Mouse (Mus musculus) liver, adult (tissue): ENCODE measurements around the gene Arhgef28.

Source experiments
- GATA4 ChIP-seq: IDR thresholded peaks from 2 replicates; pipeline ENCODE4 v1.6.1; 2014; ENCODE audit warnings: mild to moderate bottlenecking, low read length; ENCODE audit not compliant: insufficient replicate concordance

The Arhgef28 gene

DNA sequence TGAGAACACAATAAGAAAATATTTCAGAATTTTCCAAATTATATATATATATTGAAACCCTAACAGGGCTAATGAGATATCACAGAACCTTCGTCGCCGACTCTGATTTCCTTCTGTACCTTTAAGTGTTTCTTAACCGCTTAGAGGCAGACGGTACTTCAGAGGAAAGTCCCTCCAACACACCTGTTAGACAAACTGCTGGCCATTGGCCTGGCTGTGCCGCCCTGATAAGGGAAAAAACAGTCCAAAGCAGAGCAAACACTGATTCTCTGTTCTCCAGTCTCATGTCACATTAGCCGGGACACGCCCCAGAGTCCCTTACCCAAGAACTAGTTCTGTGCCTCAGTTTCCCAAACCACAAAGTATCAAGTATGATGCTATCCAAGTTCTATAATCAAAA is 1.9 kb downstream of the Arhgef28 start:
- no peak for TF ChIP-seq GATA4

DNA sequence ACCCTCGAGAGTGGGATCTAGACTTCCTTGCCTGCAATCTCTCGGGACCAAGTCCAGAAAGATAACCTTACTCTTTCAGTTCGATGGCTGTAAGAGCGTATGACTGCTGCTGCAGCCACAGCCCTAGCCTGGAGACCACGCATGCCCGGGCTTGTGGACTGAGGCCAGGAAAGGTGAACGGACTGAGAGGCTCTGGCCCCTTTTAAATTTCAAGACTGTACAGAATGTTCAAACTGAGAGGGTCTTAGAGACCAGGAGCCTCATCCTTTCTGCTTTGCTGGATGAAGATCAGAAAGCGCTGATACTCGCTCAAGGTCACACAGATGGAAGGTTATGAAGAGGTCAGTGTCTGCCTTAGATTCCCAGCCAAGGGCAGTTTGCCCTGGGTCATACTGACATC is 4.8 kb downstream of the Arhgef28 start:
- no peak for TF ChIP-seq GATA4

DNA sequence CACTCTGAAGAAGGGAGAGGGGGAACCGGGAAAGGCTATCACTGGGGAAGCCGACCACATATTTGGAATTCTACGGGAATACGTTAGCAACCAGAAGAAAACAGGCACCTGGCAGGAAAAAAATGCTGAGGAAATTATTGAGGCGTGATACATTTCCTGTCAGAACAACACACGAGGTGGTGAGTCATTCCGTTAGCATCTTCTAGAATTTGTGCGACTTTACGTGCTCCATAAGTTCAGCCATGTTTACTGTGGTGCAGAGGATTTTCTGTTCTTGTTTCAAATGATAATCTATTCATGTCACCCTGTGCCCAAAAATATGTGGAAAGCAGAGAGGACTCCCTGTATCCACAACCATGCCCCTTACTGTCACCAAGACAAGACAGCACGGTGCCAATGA is 13.6 kb downstream of the Arhgef28 start:
- TF ChIP-seq GATA4: no peak

DNA sequence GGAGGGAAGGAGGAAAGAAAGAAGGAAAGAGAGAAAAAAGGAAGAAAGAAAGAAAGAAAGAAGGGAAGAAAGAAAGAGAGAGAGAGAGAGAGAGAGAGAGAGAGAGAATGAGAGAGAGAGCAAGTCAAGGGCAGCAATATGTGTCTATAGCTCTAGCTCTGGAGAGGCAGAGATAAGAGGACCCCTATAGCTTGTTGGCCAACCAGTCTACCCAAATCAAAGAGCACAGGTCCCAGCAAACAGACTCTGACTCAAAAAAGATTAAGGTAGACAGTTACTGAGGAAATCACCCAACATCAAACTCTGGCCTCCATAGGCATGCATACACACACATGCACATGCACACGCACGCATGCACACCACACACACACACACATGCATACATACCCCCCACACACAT is 17.7 kb downstream of the Arhgef28 start:
- TF ChIP-seq GATA4: no peak

DNA sequence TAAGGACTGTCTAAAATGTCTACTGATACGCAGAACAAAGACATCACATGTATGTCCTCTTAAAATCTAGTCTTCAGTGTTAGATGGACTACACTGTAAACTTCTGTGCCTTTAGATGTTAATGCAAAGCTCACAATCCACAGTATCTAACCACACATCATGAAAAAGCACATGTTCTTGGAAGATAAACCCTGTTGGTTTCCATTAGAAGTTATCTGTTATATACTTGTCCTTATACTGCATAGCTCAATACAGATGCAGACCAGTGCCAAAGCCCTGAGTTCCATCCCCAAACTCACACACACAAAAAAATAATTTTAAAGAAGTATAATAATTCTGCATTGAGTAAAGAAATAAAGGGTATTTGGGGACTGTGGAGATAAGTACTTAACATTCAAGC is 18.3 kb downstream of the Arhgef28 start:
- no peak for TF ChIP-seq GATA4

DNA sequence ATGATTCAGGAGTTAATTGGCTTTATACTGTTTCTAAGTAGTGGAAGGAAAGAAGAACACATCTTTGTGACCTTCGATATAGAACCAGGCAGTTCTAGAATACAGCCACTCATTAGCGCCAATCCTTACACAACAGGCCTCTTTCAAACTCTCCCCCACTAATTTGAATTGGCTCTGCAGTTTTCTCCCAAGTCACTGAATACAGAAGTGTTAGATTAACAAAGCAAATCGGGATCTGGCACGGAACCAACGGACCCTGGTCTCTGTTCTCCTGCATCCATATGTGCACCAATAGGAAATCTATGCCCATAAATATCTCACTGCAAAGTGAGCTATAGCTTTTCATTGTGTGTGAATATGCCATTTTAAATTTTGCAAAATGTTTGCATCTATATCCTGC is 20.1 kb downstream of the Arhgef28 start:
- no peak for TF ChIP-seq GATA4

DNA sequence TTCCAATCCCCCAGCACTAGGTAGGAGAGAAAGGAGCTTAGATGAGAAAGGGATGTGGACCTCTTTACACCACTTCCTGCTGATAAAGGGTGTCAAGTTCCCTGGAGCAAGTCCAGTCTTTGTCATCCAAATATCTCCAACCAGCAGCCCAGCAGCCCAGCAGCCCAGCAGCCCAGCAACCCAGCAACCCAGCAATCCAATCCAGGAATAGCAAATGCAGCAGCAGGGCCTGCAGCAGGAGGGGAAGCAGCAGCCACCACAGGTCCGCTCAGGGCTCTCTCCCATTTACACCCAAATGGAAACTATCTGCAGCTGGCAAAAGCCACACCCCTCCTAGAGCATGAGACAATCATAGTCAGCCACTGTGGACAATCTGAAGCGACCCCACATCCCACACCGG is 21.6 kb downstream of the Arhgef28 start:
- TF ChIP-seq GATA4: no peak

DNA sequence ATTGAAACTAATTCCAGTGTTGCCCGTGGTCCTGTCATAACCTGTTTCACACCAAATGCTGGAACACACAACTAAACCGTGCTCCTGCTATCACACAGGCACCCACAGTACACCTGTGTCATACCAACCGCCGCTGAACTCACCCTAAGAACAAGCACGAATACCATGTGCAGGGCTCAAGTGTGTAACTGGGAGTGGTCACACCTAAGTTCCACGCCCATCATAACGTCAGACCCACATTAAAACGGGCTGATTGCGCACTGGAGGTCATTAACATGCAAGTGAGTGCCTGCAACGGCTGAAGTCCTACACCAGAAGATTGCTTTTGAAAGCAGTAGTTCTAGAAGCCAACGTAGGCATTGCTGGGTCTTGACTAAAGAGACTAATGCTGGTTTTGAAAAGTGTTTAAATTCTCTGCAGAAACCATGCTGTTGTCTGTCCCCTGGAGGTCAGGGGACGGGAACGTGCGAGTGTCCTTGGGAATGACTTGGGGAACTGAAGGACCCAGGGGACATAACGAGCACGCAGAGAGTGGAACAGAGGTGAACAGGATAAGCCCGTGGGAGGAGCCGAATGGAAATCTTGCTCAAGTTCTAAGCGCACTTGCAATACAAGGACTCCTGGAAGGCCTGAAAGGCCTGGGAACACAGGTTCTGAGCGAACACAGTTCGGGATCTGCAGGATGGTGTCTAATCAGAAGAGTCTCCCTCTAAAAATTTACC is 22.9 kb downstream of the Arhgef28 start:
- TF ChIP-seq GATA4: no peak

DNA sequence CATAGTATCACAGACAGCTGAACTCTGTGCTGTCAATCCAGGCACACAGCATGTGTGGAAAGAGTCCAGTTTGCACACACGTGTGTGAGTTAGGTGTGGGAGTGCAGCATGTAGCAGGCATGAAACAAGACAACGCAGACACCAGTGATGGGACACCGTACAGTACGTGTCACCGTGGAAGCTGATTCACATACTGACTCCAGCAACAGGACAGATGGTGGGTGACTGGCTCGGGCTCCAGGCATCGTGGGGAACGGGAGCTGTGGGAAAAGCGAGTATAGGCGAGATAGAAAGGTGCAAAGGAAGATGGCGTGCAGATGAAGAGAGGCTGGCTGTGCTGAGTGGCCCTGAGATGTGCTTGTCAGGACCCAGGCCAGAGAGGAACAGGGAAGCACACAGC is 23.9 kb downstream of the Arhgef28 start:
- no peak for TF ChIP-seq GATA4

DNA sequence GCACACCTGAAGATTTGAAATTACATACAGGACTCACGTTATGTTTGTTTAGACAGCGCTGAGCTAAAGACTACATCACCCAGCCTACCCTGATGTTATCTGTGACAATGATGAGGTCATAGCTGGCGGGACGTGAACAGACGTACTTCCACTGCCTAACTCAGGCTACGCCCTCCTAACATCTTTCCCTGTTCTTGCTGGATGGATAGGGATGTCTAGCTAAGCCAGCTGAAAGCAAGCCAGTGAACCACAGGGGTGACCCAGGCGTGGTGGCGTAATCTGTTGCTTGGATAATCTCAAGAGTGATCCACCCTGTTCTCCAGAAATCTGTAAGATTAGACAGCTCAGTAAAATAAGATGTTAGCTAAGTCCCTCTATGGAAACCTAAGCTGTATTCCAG is 25.6 kb downstream of the Arhgef28 start:
- no peak for TF ChIP-seq GATA4

DNA sequence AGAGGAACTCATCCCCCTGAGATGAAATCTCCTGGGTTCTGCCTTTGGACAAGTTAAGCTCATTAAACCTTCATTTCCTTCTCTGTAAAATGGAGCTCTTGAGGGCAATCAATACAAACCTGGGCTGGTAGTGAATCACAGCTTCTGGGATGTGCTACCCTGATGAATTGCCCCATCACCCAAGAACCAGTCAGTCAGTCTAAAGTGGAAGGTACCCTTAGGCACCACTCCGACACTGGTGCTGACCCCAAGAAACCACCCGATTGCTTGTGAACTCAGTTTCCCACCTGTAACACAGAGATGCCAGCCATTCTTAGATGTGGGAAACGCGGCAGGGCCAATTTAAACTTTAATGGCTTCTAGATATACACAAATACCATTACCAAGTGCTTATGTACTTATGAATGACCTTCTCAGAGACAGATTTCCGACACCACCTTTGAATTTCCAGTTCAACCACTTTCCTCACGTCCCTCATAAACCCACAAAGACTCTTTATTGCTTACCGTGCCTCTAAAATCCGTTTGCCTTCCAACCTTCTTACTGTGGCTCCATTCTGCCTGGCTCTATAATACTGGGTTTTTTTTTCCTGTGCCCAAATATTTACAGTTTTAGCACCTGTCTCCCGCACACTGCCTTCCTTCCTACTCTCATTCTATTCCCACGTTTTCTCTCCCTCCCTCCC is 30.8 kb downstream of the Arhgef28 start:
- TF ChIP-seq GATA4: no peak

DNA sequence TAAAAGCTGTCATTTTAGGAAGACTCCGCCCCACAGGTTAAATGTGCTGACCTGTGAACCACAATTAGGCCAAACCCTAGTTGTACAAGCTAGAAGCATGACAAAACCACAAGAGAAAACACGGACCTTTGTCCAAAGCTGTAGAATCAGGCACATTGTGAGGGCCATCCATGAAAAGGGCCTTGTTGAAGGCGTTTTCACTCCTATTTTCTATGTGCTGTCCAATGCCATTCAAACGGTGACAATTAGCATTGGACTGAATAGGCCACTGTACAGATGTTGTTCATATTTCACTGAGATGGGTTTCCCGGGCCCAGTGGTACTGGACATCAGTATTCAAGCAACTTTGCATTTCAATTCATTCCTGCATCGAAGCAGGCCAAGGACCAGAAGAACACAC is 33.2 kb downstream of the Arhgef28 start:
- no peak for TF ChIP-seq GATA4

DNA sequence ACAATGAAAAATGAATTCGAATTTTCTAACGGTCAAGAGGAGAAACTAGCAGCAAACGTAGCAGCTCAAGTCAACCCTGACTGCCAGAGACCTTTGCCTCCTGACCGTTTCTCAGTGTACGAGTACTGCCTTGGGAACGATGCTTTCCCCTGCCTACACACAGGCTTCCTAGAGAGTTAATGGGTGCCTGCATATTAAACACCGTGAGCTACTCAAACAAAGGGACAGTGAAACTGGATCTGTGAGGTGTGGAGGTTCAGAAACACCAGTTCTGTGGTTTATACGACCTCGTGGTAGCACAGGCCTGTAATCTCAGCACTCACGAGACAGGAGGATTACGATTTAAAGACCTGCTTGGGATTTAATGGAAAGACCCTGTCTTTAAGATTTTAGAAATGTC is 33.9 kb downstream of the Arhgef28 start:
- TF ChIP-seq GATA4: no peak

DNA sequence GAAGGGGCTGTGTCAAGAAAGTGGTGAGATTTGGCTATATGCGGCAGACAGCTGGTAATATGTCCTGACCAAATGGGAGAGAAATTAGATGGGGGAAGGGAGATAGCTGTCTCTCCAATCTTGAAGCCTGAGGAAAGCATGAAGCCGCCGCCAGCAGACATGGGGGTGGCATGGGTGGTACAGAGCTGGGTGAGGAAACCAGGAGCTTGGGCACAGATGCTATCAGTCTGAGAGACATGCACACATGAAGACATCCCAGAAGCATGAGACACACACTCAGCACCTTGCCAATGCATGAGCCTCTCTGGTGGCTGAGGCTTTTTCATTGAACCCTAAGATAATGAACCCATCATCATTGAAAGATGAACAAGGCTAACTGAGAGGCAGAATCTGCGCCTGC is 34.5 kb downstream of the Arhgef28 start:
- no peak for TF ChIP-seq GATA4

DNA sequence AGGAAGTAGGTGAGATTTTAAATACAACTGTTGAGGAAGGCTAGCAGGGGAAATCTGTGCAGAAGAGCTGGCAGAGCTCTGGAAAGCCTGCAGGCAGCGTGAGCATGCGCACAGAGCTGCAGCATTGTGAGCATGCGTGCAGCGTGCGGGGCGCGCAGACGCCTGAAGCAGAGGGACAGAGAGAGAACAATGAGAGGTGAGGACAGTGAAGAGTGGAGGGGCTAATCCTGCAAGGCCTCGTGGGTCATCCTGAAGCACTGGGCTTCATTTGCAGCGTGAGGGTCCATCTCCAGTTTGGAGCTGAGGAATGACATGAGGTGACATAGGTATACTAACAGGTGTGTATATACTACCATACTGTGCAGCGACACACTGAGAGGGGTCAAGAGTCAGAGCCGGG is 35.0 kb downstream of the Arhgef28 start:
- no peak for TF ChIP-seq GATA4

DNA sequence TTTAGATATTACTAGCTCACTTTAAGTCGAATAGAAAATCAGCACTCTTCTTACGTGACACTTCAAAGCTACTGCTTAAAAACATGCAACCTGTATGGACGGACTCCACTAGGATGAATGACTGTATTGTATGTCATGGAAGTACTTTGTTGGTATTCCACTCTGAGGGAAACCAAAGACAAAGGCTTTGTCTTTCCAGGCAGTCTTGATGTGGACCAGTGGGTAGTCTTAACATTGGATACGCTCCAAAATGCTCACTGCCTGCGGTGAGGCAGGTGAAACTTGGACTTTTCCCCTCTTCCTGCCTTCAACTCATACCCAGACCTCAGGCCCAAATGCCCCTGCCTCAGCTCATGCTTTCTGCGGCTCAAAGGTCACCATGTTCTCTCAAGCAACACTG is 41.4 kb downstream of the Arhgef28 start:
- TF ChIP-seq GATA4: no peak

DNA sequence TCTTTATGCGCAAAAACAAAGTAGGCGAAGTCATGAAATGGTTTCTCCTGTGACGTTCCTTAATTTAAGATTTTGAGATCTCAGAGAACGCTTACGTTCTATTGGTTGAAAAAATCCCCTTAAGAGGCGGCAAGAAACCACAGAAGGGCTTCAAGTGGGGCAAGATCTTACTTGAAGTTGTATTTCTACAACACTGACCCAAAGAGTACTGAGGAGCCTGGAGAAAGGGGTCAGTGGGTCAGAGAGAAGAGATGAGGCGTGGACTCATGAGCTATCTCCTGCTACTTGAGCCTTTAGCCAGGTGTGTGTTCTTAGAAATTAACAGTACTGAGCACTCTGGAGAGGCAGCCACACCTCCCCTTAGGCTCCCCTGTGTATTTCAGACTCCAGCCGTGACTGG is 44.7 kb downstream of the Arhgef28 start:
- no peak for TF ChIP-seq GATA4

DNA sequence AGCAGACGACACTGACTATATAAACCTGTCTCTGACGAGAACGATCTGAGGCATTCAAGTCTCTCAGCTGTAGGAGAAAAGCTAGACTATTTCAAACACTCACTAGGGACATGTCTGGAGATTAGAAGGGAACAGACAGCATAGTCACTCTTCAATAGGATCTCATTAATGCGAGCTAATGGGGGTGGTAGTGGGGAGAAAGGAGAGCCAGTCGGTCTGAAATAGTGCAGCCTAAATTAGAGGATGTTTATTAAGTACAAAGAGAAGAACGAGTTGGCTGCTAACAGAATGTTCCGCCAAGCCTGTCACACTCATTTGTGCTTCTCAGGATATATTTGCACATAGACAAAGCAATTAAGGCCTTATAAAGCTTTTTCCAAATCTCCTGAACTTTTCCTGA is 49.6 kb downstream of the Arhgef28 start:
- no peak for TF ChIP-seq GATA4

DNA sequence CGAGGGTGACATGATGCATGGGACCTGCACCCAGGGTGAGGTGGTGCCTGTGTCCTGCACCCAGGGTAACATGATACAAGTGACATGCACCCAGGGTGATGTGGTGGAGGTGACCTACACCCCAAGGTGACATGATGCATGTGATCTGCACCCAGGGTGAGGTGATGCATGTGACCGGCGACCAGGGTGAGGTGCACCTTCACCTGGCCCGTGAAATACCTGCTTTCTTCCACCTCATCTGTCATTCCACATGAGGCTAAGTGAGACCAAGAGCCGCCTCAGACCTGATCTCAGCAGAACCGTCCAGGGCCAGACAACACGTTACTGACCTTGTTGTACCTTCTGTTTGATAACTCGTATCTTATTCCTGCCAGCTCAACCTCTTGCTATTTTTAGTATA is 53.5 kb downstream of the Arhgef28 start:
- TF ChIP-seq GATA4: no peak
